Mouse (Mus musculus) brain, embryonic 14.5 days (tissue): ENCODE measurements around the gene Lmbrd2. TPM values are rescaled to one million over a fixed set of nuclear protein-coding genes. Genes with fewer than 3 reads are reported as not detected.

Experiments used
- DNase-seq: peaks from one replicate; pipeline ENCODE4 v3.0.0-alpha.2; 2011; ENCODE audit warnings: low read depth
- CTCF ChIP-seq: fragments of 200-500 bp; IDR thresholded peaks from 2 replicates; pipeline ENCODE4 v1.5.1; 2012; ENCODE audit warnings: inconsistent platforms, mild to moderate bottlenecking, moderate library complexity, borderline replicate concordance; ENCODE audit not compliant: insufficient read depth, insufficient read length; ENCODE audit errors: extremely low read depth
- POLR2A ChIP-seq: fragments of 200-500 bp; IDR thresholded peaks from 2 replicates; pipeline ENCODE4 v1.6.1; 2012; ENCODE audit warnings: mild to moderate bottlenecking, inconsistent platforms, borderline replicate concordance; ENCODE audit not compliant: poor library complexity, insufficient read depth, insufficient read length, severe bottlenecking; ENCODE audit errors: extremely low read depth
- polyA plus RNA-seq: library from polyadenylated mRNA; depleted of rRNA; stranded (reverse); fragments of >200 nt; gene quantifications from 2 replicates; pipeline ENCODE4 v1.2.3, GENCODE M21; 2012; rRNA removed

Lmbrd2 gene
- polyA plus RNA-seq, 1 experiment = 14.5 TPM

DNA sequence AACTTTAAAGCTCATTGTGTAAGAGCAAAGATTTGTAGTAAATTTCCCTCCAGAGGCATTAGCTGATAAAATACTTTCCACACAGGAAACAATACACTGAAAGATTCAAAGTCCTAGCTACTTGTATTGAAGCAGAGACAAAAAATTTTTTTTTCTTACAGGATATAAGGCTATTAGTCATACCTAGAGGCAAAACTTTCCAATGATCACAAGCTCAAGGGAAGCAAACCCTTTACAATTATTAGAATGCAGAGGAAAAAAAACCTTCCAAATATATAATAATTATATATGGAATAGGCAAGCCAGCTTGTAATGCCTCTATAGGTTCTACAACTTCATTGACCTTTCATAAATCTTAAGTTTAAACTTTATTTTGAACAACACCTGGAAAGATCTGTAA is 106.0 kb downstream of the Lmbrd2 start:
- no peak for DNase-seq
- no peak for TF ChIP-seq CTCF
- TF ChIP-seq POLR2A = no peak

Other genes with a start within 250 kb of the Lmbrd2 start
- 4.5 and 7.5 TPM in 2 replicates for gene Ranbp3l, start 172.6 kb upstream of the Lmbrd2 start, polyA plus RNA-seq
- 24.0 and 31.8 TPM in 2 replicates for gene Nadk2, start 69.3 kb upstream of the Lmbrd2 start, polyA plus RNA-seq
- gene Skp2, start 14.9 kb downstream of the Lmbrd2 start, polyA plus RNA-seq = 10.9 and 15.7 TPM in 2 replicates
- gene Ugt3a1, start 136.3 kb downstream of the Lmbrd2 start, polyA plus RNA-seq = not detected in 2 replicates
- not detected in 2 replicates for gene Ugt3a2, start 195.0 kb downstream of the Lmbrd2 start, polyA plus RNA-seq